Mouse (Mus musculus): ENCODE results near the gene Fgd3.
A peak's percentile ranks its signal among the peaks of the same experiment; 100 is the strongest.

Gene Fgd3

GRCm38 (mm10) chr13:49300771-49301170 lies 19.3 kb downstream of the Fgd3 start:
- no peak for DNase-seq

- DNase-seq: no peak
These were observed 21.4 kb downstream of the Fgd3 start for GRCm38 (mm10) chr13:49298514-49299381.

GRCm38 (mm10) chr13:49296270-49296669 lies 23.8 kb downstream of the Fgd3 start:
- DNase-seq: no peak

- DNase-seq: no peak
These were observed 26.0 kb downstream of the Fgd3 start for GRCm38 (mm10) chr13:49294108-49294507.

- no peak for DNase-seq
These were observed 28.2 kb downstream of the Fgd3 start for GRCm38 (mm10) chr13:49291949-49292348.

GRCm38 (mm10) chr13:49291398-49291797 lies 28.7 kb downstream of the Fgd3 start:
- no peak for DNase-seq

GRCm38 (mm10) chr13:49287224-49287623 lies 32.9 kb downstream of the Fgd3 start:
- no peak for DNase-seq

- DNase-seq: no peak
These were observed 33.4 kb downstream of the Fgd3 start for GRCm38 (mm10) chr13:49286750-49287149.

GRCm38 (mm10) chr13:49283686-49284085 lies 36.4 kb downstream of the Fgd3 start:
- peak; percentile 56 for DNase-seq

- no peak for DNase-seq
These were observed 37.9 kb downstream of the Fgd3 start for GRCm38 (mm10) chr13:49282168-49282567.

GRCm38 (mm10) chr13:49271831-49272765 lies 48.0 kb downstream of the Fgd3 start:
- peak; percentile 35 for DNase-seq

GRCm38 (mm10) chr13:49270500-49270899 lies 49.6 kb downstream of the Fgd3 start:
- no peak for DNase-seq

GRCm38 (mm10) chr13:49267645-49268044 lies 52.5 kb downstream of the Fgd3 start:
- DNase-seq: no peak

- DNase-seq: no peak
These were observed 59.9 kb downstream of the Fgd3 start for GRCm38 (mm10) chr13:49260036-49260722.

- no peak for DNase-seq
These were observed 62.2 kb downstream of the Fgd3 start for GRCm38 (mm10) chr13:49257819-49258313.

- peak; percentile 68 for DNase-seq
These were observed 67.4 kb downstream of the Fgd3 start for GRCm38 (mm10) chr13:49252746-49253145.

GRCm38 (mm10) chr13:49252113-49252512 lies 68.0 kb downstream of the Fgd3 start:
- DNase-seq: no peak

GRCm38 (mm10) chr13:49250716-49251517 lies 69.2 kb downstream of the Fgd3 start:
- DNase-seq: no peak

- no peak for DNase-seq
These were observed 70.5 kb downstream of the Fgd3 start for GRCm38 (mm10) chr13:49249634-49250033.

GRCm38 (mm10) chr13:49248923-49249322 lies 71.2 kb downstream of the Fgd3 start:
- DNase-seq: no peak

GRCm38 (mm10) chr13:49248467-49248862 lies 71.6 kb downstream of the Fgd3 start, which contains the start of gene Susd3:
TSS of gene Susd3 (minus strand) at chr13:49248706.
- DNase-seq: no peak
